Mouse (Mus musculus): ENCODE measurements around the gene Nek5. TPM values are rescaled to one million over a fixed set of nuclear protein-coding genes. Genes with fewer than 3 reads are reported as not detected.

Nek5 gene
- total RNA-seq, 2 experiments from 2014 or later, result 0.23 TPM; not detected in 1

DNA sequence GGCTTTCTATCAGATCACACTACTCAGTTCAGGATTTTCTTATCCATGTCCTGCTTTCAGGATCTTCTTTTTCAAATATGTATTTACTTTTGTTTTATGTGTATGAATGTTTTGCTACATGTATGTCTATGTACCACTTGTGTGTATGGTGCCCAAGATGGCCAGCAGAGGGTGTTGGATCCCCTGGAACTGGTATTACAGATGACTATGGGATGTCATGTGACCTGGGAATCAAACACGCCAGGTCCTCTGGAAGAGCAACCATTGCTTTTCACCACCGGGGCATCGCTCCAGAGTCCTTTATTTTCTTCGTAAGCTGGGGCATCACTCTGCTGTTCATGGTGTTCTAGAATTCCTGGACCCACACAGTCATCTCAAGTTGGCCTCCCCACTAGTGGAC lies 35.6 kb downstream of the Nek5 start:
- DNase-seq, result no peak

DNA sequence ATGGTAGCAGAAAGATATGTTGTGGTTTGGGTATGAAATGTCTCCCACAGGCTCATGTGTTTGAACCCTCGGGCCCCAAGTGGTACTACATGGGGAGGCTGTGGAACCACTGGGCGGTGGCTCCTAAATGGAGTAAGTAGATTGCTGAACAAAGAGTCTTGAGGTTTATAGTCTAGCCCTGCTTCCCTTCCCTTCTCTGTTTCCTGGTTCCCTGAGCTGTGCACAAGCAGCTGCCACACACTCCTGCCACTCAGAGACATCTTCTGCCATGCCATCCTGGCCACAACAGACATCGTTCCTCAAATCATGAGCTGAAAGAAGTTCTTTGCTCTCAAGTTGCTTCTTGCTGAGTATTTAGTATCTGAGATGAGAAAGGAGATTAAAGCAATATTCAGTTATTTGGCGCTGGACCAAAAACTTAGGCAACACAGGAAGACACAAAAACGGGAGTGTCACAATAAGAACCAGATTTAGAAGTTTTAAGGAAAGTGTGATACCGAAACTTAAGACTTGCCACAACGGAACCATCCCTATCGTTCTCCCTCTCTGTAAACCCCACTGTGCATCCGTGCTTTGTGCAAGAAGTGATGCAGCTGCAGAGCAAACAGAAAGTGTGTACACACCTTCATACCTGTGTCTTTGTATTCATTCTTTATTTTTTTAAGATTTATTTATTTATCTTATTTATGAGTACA lies 45.4 kb downstream of the Nek5 start:
- no peak for DNase-seq

DNA sequence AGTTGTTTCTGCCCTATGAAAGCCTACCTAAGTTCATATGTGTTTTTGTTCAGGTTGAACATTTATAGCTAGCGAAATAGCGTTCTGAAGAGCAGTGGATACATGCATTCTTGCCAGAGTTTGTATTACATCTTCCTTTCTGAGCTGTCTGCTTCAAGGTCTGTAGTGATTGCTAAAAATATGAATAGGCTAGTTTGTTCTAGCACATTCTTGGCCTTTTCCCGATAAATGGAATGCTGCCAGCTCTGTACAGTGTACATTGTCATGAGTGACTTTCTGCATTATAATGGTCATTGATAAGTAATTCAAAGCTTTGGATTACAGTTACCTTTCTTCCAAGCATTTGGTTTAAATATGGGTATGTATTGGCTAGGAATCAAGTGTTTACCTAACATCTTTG lies 63.7 kb downstream of the Nek5 start:
- no peak for DNase-seq

DNA sequence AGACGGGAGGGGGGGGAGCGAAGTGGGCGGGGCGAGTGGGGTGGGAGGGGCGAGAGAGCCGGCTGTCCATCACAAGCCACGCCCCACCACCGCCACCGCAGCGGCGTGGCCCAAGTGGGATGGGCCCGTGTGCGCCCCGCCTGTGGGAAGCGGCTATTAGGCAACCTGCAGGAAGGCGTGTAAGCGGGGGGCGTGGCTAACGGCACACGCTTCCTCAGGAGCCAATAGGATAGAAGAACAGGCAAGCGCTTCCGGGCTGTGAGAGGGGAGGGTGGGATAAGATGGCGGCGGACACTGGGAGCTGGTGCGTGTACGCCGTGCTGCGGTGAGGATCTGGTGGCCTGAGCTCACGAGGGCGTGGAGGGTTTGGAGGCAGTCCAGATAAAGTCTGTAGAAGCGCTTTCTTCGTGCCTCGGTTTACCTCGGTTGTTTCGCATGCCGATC lies 64.4 kb downstream of the Nek5 start, which contains the start of gene Alg11:
Gene Alg11 (plus strand): TSS at position 276 of the 444 bp plus-strand sequence.
- peak; percentile 96 for DNase-seq

DNA sequence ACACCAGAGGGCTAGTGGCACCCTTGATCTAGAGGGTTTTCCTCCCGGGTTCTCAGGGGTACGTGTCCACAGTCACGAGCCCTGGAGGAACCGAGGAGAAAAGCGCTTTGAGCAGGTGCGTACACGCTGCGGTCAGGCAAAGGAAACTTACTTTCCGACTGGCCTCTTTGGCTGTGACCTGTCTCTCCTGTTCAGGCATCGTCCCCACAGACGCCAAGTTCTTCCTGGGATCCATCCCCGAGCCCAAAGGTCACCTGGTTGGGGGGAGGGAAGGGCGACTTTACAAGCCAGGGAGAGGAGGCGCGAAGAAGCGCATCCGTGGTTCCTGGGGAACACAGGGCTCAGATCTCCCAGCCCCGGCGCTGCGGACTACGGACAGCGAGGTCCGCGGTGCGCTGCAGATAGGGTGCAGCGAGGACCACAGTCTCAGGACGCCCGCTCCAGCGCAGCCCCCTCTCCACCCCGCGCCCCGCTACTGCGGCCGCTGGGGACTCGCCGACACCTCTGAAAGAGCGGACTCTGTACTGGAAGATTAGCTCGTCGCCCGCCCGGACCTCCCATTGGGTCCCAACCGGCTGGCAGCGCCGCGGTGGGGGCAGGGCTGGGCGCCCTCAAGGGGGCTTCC lies 64.9 kb downstream of the Nek5 start, which contains the start of gene Atp7b:
Gene Atp7b (minus strand): TSS at position 485 of the 625 bp plus-strand sequence.
- DNase-seq, result no peak

DNA sequence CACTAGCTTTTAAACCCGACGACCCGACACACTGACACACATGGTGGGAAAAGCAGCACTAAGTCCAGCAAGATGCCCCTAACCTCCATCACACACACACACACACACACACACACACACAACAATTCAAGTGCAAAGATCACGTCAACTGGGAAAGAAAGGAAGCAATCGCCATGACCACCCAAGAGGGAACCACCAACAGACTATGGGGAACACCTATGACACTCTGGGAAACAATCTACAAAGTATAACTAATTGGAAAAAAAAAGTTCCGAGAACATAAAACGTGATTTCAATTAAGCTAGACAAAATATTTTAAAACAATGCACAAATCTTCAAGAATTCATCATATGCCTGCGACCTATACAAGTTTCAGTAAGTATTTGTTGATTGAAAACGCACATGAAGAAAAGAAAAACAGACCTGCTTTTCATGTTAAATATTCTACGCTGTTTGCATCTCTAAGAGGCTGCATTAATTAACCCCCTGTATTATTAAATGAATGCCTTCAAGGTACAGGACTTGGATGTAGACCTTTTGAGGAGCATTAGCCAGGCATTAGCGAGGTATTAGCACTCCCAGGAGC lies 65.6 kb downstream of the Nek5 start:
- DNase-seq, result no peak

DNA sequence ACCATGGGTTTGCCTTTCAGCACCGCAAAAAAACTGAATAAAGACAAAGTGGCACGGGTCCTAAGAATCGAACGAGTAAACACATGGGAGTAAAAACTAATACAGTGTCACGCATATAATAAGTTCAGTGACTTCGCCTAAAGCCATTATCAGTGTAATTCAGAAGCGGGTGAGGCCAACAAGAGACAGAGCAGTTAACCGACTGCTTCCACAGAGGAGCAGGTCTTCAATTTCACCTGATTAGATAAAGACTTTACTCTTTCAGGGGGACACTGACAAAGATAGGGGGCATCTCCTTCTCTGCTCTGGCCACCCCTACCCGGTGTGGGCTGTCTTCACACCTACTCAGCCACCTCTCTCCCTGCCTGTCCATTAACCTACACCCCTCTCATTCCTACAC lies 66.5 kb downstream of the Nek5 start:
- no peak for DNase-seq

DNA sequence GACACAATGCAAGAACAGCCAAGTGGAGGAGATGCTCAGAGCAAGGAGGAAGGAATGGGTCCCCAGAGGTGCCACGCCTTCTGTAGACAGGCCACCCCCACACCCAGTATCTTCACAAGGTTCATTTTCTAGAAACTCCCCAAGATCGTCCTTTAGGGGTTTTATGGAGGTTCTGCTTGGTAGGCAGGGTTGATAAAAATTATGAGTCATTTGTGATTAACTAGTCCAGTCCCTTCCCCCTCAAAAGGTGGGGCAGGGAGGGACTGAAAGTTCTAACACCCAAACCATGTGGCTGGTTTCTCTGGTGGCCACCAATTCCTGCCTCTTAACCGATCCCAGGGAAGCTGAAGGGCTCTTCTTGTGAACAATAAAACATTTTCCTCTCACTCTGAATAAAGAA lies 68.0 kb downstream of the Nek5 start:
- no peak for DNase-seq

DNA sequence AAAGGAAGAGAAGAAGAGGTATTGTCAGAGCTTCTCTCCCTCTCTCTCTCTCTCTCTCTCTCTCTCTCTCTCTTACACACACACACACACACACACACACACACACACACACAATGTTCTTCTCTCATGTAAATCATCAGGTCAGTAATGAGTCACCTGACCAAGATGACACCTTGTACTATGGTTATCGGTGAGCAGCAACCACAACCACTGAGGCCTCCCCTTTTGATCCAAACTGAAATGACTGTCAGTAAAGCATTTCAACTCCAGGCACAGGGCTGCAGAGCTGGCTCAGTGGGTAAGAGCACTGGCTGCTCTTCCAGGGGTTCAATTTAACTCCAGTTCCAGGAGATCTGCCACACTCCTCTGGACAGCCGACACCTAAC lies 69.4 kb downstream of the Nek5 start:
- no peak for DNase-seq

DNA sequence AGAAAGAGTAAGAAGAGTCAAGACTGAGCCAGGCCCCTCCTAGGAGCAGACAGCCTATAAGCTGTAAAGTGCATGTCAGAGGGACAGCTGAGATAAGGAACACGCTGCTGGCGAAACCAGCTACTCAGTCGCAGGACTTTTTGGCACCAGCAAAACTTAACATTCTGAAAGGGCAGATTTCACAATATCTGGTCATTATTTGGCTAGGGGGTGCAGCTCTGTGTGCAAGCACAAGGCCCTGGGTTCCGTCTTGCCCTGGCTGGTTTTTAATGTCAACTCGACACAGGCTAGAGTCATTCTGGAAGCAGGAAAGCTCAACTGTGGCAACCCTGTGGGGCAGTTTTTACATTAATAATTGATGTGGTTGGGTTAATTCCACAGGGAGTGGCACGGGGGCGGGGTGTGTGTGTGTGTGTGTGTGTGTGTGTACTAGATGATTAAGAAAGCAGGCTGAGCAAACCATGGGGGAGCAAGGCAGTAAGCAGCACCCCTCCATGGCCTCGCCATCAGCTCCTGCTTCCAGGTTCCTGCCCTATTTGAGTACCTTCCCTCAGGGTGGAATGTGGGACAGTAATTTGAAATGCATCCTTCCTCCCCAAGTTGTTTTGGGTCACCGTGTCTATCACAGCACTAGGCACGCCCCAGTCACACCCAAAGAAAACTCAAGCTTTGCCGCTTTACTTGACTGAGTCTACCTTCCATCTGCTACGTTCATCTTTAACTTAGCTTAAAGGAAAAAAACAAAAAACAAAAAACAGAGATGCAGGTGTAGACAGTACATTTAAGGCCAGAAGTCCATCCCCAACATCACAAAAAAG lies 70.0 kb downstream of the Nek5 start:
- no peak for DNase-seq

DNA sequence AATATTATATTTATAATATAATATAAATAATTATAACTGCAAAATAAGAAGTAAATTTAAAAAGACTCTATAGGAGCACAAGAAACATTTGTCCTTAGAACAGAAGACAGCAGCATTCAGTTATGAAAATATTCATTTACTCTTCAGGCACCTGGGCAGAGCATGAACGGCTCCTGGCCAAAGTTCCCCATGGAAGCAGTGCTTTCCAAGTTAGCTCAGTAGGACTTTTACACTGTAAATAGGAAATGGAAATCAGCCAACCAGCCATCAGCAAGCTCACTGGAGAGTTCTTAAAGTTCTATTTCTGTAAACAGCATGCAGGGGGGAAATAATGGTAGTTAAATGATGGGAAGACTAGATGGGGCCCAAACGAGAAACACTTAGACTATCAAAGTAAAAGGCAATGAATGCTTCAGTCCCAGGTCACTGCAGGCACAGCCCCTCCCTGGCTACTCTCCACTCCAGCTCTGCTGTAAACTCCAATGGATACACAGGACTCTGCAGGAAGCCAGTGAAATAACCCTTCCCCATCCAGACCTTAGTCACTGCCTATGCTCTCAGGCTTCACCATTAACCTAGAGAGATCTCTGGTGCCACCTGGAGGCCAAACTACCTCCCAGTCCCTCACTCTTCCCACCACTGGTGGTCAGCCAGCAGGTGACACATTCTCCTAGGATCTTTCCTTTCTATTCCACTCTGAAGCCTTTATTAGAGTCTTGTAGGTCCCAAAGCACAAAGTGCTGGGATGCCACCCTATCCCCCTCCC lies 77.0 kb downstream of the Nek5 start:
- no peak for DNase-seq

DNA sequence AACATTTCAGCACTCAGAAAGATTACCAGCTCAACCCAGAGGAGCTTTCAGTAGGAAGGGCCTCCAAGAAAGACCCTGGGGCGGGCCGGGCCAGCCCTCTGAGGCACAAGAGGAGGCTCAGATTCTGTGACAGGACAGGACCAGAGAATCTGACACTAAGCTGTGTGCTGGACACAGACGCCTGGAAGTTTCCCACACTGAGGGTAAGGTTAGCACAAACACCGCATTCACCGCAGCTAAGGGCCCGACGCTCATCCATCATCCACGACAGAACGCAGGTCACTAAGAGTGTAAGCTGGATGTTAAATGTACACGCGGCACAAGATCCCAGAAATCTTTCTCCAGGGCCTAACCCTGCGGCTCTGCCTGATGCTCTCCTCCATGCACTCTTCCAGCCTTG lies 81.1 kb downstream of the Nek5 start:
- DNase-seq, result no peak

DNA sequence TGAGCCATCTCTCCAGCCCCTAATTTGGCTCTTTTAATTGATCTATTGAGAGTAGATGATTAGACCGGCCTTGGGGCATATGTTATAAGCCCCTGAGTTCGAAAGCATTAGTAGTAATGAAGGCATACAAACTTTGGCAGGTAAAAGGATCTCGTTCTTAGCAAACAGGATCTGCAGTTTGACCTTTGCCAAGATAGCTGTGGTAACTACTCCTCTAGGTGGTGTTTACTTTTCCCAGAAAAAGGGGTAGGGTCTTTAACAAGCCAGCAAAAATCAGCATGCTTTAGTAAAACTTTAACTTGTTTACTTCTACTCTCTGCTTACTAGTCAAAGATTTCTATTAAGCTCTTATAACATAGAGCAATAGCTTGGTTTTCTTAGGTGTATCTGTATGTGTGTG lies 82.3 kb downstream of the Nek5 start:
- DNase-seq, result no peak

DNA sequence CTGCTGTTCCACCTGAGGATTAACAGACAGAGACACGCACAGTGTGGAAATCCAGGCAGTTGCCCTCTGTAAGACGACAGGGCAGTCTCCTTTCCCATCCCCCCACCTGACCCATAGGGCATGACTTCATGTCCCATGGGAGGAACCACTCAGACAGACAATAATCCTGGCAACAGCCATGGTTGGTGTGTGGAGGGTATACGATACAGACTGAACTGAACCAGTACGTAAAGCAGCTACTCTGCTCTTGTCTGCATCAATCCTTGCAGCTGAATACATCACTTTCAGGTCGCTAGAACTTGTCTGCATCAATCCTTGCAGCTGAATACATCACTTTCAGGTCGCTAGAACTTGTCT lies 84.7 kb downstream of the Nek5 start:
- DNase-seq, result no peak

DNA sequence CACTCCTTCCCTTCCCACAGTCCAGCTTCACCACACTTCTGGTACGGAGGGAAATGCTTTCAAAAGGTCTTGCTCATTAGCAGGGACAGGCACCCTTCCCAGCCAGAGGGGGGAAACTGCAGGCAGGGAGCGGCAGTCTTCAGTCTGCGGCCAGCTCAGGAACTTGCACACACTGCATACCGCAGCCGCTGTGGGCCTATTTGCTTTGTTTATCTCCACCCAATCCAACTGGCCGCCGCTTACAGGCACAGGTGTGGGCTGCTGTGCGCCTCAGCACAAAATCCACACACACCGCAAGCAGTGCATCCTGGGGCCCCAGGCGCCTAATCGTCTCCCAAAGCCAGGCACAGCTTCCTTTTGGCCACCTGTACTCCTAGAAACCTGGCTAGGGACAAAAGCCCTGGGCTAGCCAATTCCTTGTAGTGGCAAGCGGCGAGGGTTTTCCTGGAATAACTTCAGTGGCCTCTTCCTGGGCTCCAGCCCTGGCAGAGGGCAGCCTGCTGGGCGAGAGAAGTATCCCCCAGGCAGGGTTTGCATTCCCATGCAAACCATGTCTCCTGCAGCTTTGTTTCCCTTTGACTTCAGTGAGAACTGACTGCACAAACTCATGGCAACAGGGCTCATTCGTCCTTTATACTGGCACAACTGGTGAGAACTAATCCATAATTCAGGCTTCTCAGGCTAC lies 85.2 kb downstream of the Nek5 start:
- DNase-seq, result no peak

DNA sequence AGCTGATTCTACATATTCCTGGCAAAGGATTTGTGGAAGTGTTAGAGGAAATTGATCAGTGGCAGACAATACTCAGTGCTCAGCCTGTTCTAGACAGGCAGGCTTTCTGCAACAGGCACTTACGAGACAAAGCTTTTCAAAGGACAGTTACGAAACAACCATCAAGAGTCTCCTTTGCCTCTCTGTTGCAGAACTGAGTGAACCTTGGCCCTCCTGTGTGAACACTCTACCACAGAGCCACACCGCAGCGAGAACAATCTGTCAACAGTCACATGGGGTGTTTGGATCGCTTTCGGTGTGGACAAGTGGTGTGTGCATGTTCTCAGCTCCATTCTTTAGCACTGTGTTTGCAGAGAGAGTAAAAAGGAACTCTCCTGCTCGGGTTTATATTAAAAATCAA lies 87.8 kb downstream of the Nek5 start:
- DNase-seq, result no peak

DNA sequence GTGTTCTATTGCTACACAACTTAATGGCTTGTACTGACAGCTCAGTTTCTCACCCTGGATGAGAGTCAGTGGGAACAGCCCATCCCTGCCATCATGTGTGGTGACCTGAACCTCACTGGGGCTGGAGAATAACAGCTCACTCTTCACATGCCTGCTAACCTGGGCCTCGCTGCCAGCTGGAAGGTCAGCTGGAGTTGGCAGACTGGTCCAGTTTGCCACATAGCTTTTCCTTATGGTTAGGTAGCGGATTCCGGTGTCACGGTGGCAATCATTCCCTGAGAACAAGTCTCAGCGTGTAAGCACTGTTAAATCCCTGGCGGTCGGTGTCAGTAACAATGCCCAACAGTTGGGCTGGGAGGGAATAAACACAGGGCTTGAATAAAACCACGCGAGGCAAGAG lies 88.7 kb downstream of the Nek5 start:
- no peak for DNase-seq

DNA sequence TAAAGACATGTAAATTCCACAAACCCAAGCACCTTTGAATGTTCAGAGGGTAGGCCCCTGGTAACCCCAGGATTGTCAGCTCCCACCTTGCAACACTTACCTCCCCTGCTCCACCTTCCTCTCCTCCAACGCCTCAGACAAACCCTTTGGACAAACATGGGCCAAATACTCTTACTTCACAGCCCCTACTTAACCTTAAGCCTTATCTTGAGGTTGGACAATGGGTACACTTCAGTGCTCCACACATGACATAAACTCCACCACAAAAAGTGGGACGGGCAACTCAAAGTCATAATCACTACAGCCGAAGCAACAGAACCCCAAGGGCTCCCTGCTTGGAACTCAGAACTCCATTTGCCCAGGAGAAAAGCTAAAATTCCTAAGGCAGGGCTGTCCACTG lies 93.9 kb downstream of the Nek5 start:
- no peak for DNase-seq

DNA sequence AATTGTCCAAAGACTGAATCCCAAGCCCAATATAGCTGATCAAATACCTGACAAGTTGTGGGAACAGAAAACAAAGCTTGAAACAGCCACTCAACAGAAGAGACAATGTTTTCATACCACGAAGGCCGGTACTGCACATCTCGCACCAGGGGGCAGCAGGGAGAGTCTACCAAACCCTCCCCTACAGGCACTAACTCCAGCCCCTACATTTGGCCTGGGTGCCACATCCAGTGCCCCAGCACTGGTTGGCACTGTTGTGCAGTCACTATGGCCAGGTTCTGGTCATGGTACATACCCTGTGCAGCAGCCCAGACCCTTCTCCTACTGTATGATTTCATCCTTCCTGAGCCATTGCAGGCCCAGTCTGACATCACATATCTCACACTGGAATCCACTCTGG lies 95.9 kb downstream of the Nek5 start:
- DNase-seq, result no peak

DNA sequence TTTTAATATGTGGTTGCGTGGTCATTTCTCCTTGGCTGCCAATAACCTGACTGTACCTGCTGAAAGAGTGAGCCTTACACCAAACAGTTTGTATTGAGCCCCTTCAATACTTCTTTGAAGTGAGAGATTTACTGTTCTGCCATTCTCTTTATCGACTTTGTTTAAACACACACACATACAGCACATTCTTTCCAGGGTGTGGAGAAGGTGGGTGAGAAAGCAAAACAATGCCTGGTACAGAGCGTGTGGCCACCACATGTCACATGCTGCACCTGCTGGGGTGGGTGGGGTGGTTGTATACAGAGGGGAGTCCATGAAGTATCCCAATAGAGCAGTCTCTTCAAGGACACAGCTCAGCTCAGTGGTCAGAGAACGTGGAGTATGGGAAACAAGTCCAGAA lies 99.6 kb downstream of the Nek5 start:
- no peak for DNase-seq

Measured in gastrocnemius, postnatal 25 days (tissue).